Mouse (Mus musculus) adipocyte (in vitro differentiated cells): ENCODE data around the gene Nup54.

Experiments
- DNase-seq: peaks from one replicate; pipeline ENCODE4 v3.0.0-alpha.2; 2016; ENCODE audit warnings: low spot score

Nup54 gene

GRCm38 (mm10) chr5:92435025-92435584, at the start of gene Nup54:
Gene Nup54, minus strand, starts transcription at chr5:92435219.
- DNase-seq: peak; percentile 98

- DNase-seq: no peak
Observed at GRCm38 (mm10) chr5:92472863-92473262, 37.8 kb upstream of the Nup54 start.

GRCm38 (mm10) chr5:92471531-92471930, 36.5 kb upstream of the Nup54 start:
- no peak for DNase-seq

GRCm38 (mm10) chr5:92469201-92470130, 34.4 kb upstream of the Nup54 start:
- no peak for DNase-seq

- no peak for DNase-seq
Observed at GRCm38 (mm10) chr5:92468234-92468633, 33.2 kb upstream of the Nup54 start.

- DNase-seq: no peak
Observed at GRCm38 (mm10) chr5:92467102-92467766, 32.2 kb upstream of the Nup54 start.

- DNase-seq: peak; percentile 32
Observed at GRCm38 (mm10) chr5:92465511-92465910, 30.5 kb upstream of the Nup54 start.

GRCm38 (mm10) chr5:92461321-92461720, 26.3 kb upstream of the Nup54 start:
- peak; percentile 74 for DNase-seq

- no peak for DNase-seq
Observed at GRCm38 (mm10) chr5:92458726-92459125, 23.7 kb upstream of the Nup54 start.

- no peak for DNase-seq
Observed at GRCm38 (mm10) chr5:92457410-92457809, 22.4 kb upstream of the Nup54 start.

GRCm38 (mm10) chr5:92452876-92453275, 17.9 kb upstream of the Nup54 start:
- DNase-seq: no peak

- DNase-seq: no peak
Observed at GRCm38 (mm10) chr5:92446736-92447135, 11.7 kb upstream of the Nup54 start.

- no peak for DNase-seq
Observed at GRCm38 (mm10) chr5:92445016-92445415, 10.0 kb upstream of the Nup54 start.

- no peak for DNase-seq
Observed at GRCm38 (mm10) chr5:92442914-92443313, 7.9 kb upstream of the Nup54 start.

GRCm38 (mm10) chr5:92441494-92441893, 6.5 kb upstream of the Nup54 start:
- peak; percentile 70 for DNase-seq

GRCm38 (mm10) chr5:92438540-92438939, 3.5 kb upstream of the Nup54 start:
- DNase-seq: no peak

GRCm38 (mm10) chr5:92434571-92434985, 441 bp downstream of the Nup54 start:
- peak; percentile 21 for DNase-seq

- DNase-seq: no peak
Observed at GRCm38 (mm10) chr5:92434070-92434469, 949 bp downstream of the Nup54 start.

- no peak for DNase-seq
Observed at GRCm38 (mm10) chr5:92431611-92432010, 3.4 kb downstream of the Nup54 start.

- DNase-seq: peak; percentile 61
Observed at GRCm38 (mm10) chr5:92430723-92431122, 4.3 kb downstream of the Nup54 start.

- DNase-seq: no peak
Observed at GRCm38 (mm10) chr5:92424126-92424525, 10.9 kb downstream of the Nup54 start.

GRCm38 (mm10) chr5:92413982-92414375, 21.0 kb downstream of the Nup54 start:
- no peak for DNase-seq
